Mouse (Mus musculus) thymus, adult 2 months (tissue): ENCODE data around the gene Ppp3ca. TPM values are rescaled to one million over a fixed set of nuclear protein-coding genes. Genes with fewer than 3 reads are reported as not detected.

Experiments used
- DNase-seq: peaks from one replicate; pipeline ENCODE4 v3.0.0; 2021
- H3K27ac ChIP-seq: fragments of 200-500 bp; 2 replicates; pipeline ENCODE4 v1.5.1; 2012; ENCODE audit warnings: low read length, control low read depth; ENCODE audit not compliant: control insufficient read depth, insufficient read depth
- H3K27me3 ChIP-seq: fragments of 200-500 bp; 2 replicates; pipeline ENCODE4 v1.6.1; 2012; ENCODE audit warnings: mild to moderate bottlenecking, low read length, moderate library complexity, mixed read lengths; ENCODE audit not compliant: control insufficient read depth, insufficient read depth
- H3K36me3 ChIP-seq: fragments of 200-500 bp; 2 replicates; pipeline ENCODE4 v1.6.1; 2012; ENCODE audit warnings: mild to moderate bottlenecking, low read length, moderate library complexity; ENCODE audit not compliant: control insufficient read depth, insufficient read depth
- H3K4me1 ChIP-seq: fragments of 200-500 bp; replicated peaks from 2 replicates; pipeline ENCODE4 v1.6.1; 2012; ENCODE audit warnings: low read length; ENCODE audit not compliant: control insufficient read depth, insufficient read depth
- H3K4me3 ChIP-seq: fragments of 200-500 bp; 2 replicates; pipeline ENCODE4 v1.5.1; 2012; ENCODE audit warnings: mild to moderate bottlenecking, low read length, control low read depth, moderate library complexity; ENCODE audit not compliant: control insufficient read depth, insufficient read depth
- CTCF ChIP-seq: fragments of 200-500 bp; IDR thresholded peaks from 2 replicates; pipeline ENCODE4 v1.5.1; 2012; ENCODE audit warnings: mild to moderate bottlenecking, control low read depth, low read length, moderate library complexity, borderline replicate concordance; ENCODE audit not compliant: control insufficient read depth, poor library complexity, insufficient read depth; ENCODE audit errors: extremely low read depth
- POLR2A ChIP-seq: fragments of 200-500 bp; IDR thresholded peaks from 2 replicates; pipeline ENCODE4 v1.6.1; 2012; ENCODE audit warnings: mild to moderate bottlenecking, low read length, control low read depth, moderate library complexity; ENCODE audit not compliant: control insufficient read depth, poor library complexity, insufficient read depth; ENCODE audit errors: extremely low read depth
- WGBS: fragments of 180-500 bp; shearing (Covaris S2); methylation state at CpG from one replicate; pipeline ENCODE4 v1.1.7; 2018; 5-methylcytosine and 5-hydroxymethylcytosine counted together
- polyA plus RNA-seq: library from polyadenylated mRNA; depleted of rRNA; stranded (reverse); fragments of >200 nt; gene quantifications from 2 replicates; pipeline ENCODE4 v1.2.3, GENCODE M21; 2012

The Ppp3ca gene
- polyA plus RNA-seq, 1 experiment: 5.6 TPM

GRCm38 (mm10) chr3:136765569-136765968 lies 95.6 kb downstream of the Ppp3ca start:
- TF ChIP-seq CTCF (no peak), POLR2A (no peak)

GRCm38 (mm10) chr3:136768775-136769485 lies 99.0 kb downstream of the Ppp3ca start:
- Histone ChIP-seq H3K36me3 (no peaks in the 10 kb centered on the region), H3K4me3 (no peak overlapping the region), H3K27me3 (no peaks in the 10 kb centered on the region), H3K27ac (no peak overlapping the region), H3K4me1 (peaks cover 6% of the 10 kb centered on the region)
- DNase-seq: no peak
- no peak for TF ChIP-seq POLR2A
- TF ChIP-seq CTCF: no peak
- 94% methylated on average over 5 of the region's 5 CpGs for WGBS

More at GRCm38 (mm10) chr3:136765569-136765968, 95.6 kb downstream of the Ppp3ca start:
- H3K4me1 ChIP-seq: peaks cover 6% of the 10 kb centered on the region
- H3K27ac ChIP-seq: no peak overlapping the region
- 60% methylated on average over 2 of the region's 2 CpGs for WGBS
- no peak overlapping the region for H3K4me3 ChIP-seq
- no peaks in the 10 kb centered on the region for H3K36me3 ChIP-seq
- DNase-seq: no peak
- H3K27me3 ChIP-seq: no peaks in the 10 kb centered on the region

GRCm38 (mm10) chr3:136769486-136769882 lies 99.6 kb downstream of the Ppp3ca start:
- no peak for DNase-seq
- H3K4me1 ChIP-seq: peaks cover 6% of the 10 kb centered on the region
- H3K27ac ChIP-seq: no peak overlapping the region
- H3K4me3 ChIP-seq: no peak overlapping the region
- TF ChIP-seq POLR2A (no peak), CTCF (no peak)
- H3K27me3 ChIP-seq: no peaks in the 10 kb centered on the region
- WGBS: 75% methylated on average over 1 of the region's 1 CpGs
- no peaks in the 10 kb centered on the region for H3K36me3 ChIP-seq

- no peaks in the 10 kb centered on the region for H3K36me3 ChIP-seq
- TF ChIP-seq CTCF (no peak), POLR2A (no peak)
- no peak overlapping the region for H3K27ac ChIP-seq
- H3K27me3 ChIP-seq: no peaks in the 10 kb centered on the region
- no peak overlapping the region for H3K4me3 ChIP-seq
- no peak for DNase-seq
- 95% methylated on average over 5 of the region's 5 CpGs for WGBS
- peaks cover 4% of the 10 kb centered on the region for H3K4me1 ChIP-seq
Observed at GRCm38 (mm10) chr3:136771700-136772099, 101.8 kb downstream of the Ppp3ca start.

GRCm38 (mm10) chr3:136773217-136773616 lies 103.3 kb downstream of the Ppp3ca start:
- Histone ChIP-seq H3K27ac (no peak overlapping the region), H3K4me3 (no peak overlapping the region), H3K36me3 (no peaks in the 10 kb centered on the region), H3K4me1 (peaks cover 4% of the 10 kb centered on the region), H3K27me3 (no peaks in the 10 kb centered on the region)
- TF ChIP-seq POLR2A (no peak), CTCF (no peak)
- 66% methylated on average over 4 of the region's 4 CpGs for WGBS
- DNase-seq: no peak

GRCm38 (mm10) chr3:136774196-136774595 lies 104.3 kb downstream of the Ppp3ca start:
- peaks cover 4% of the 10 kb centered on the region for H3K4me1 ChIP-seq
- no peak overlapping the region for H3K27ac ChIP-seq
- DNase-seq: no peak
- TF ChIP-seq POLR2A (no peak), CTCF (no peak)
- 97% methylated on average over 6 of the region's 6 CpGs for WGBS
- H3K36me3 ChIP-seq: no peaks in the 10 kb centered on the region
- H3K4me3 ChIP-seq: no peak overlapping the region
- no peaks in the 10 kb centered on the region for H3K27me3 ChIP-seq
